Mouse (Mus musculus) ES-Bruce4 (cell line): ENCODE data around the gene Wls.

Experiments used
- CTCF ChIP-seq: IDR thresholded peaks from one replicate; pipeline ENCODE4 v1.8.1; 2011; ENCODE audit warnings: low read depth, low read length
- EP300 ChIP-seq: IDR thresholded peaks from 2 replicates; pipeline ENCODE4 v1.6.1; 2011; ENCODE audit warnings: low read depth, low read length; ENCODE audit not compliant: insufficient read depth

- TF ChIP-seq CTCF, result no peak
- no peak for TF ChIP-seq EP300
Measured at GRCm38 (mm10) chr3:159885781-159886400, 46.4 kb downstream of the Wls start.
